Mouse (Mus musculus) cerebellum, postnatal 36 days (tissue): ENCODE results near the gene Asic2.
"Not testable (repeated sequence)": the region's sequence is repeated elsewhere in the genome, so short reads cannot be mapped to it uniquely, and the experiment has no call there.

ENCODE experiments used
- DNase-seq, 2 experiments: peaks; one replicate each; pipeline ENCODE4 v3.0.0; 2021 to 2022; ENCODE audit warnings: mixed read lengths in 2 of 2

Gene Asic2

GRCm38 (mm10) chr11:81411251-81411650 lies 557.0 kb downstream of the Asic2 start:
- no peak for DNase-seq

- no peak for DNase-seq
Measured at GRCm38 (mm10) chr11:81405951-81406350, 562.3 kb downstream of the Asic2 start.

DNA sequence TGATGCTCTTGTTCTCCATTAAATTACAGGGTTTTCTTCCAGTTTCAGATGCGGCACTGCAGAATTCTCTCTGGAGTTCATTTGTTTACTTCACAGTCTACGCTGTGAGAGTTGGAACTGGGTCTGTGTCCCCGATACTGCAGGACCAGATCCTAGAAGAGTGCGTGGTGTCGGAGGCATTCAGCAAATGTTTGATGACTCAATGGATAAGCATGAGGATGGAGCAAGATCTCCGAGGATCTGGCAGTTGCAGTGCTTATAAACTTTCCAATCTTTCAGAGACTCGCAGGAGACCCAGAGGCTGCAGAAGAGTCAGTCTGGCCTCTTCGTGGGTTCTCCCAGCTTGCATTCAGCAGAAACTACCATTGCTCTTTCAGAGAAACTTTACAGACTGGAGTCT lies 566.0 kb downstream of the Asic2 start:
- DNase-seq, result no peak

DNA sequence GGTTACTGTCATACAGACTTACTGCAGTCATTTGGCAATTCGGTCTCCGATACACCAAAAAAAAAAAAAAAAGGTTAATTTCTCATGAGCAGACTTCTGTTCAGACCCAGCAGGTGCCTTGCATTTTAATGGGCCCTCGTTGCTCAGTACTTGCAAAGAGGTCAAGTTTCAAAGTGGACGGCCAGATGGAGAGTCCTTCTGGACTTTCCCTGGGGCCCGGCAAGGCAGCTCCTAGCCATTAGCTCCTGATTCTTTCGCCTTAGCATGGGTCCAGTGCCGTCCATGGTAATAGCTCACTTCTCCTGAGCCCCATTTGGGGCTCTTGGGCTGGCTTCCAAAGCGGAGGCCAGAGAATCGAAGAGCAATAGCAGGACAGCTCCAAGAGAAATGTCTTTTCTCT lies 575.4 kb downstream of the Asic2 start:
- DNase-seq, result peak; percentile 25 to 28

DNA sequence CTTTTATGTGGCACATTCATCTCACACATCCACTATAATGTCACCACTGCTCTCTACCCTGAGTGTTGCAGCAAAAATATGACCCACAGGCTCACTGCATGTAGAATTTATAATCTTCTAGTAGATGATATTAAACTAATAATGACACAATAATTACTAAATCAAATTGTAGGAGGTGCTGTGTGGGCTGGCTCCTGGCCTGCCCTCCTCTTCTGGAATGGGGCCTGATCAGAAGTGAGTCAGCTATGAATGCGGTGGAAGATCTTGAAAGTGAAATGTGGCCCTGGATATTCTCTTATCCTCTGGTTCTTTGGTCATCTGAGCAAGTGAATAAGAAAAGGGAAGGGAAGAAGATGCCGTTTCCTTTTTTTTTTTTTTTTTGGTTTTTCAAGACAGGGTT lies 582.1 kb downstream of the Asic2 start:
- DNase-seq, result no peak

GRCm38 (mm10) chr11:81385547-81385946 lies 582.7 kb downstream of the Asic2 start:
- DNase-seq, result no peak

- DNase-seq, result peak; percentile 50 to 71
Measured at GRCm38 (mm10) chr11:81374841-81375240, 593.4 kb downstream of the Asic2 start.

GRCm38 (mm10) chr11:81374003-81374710 lies 594.1 kb downstream of the Asic2 start:
- DNase-seq, result no peak

GRCm38 (mm10) chr11:81371545-81371944 lies 596.7 kb downstream of the Asic2 start:
- DNase-seq, result no peak

DNA sequence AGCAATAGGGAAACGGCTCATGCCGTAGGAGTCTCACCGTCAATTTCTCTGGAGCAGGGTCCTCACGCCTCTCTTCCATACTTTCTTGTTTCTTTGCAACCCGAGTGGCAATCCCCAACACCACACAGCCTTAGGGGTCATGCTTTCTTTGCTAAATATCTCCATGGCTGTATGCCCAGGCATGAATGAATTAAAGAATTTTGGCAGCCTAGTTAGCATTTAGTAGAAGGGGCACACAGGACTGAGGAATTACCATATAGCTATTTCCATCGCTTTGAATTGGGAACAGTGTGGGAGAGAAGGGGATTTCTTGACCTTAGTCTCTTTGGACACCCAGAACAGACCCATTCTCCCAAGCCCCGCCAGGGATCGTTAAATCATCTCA lies 597.8 kb downstream of the Asic2 start:
- no peak for DNase-seq

DNA sequence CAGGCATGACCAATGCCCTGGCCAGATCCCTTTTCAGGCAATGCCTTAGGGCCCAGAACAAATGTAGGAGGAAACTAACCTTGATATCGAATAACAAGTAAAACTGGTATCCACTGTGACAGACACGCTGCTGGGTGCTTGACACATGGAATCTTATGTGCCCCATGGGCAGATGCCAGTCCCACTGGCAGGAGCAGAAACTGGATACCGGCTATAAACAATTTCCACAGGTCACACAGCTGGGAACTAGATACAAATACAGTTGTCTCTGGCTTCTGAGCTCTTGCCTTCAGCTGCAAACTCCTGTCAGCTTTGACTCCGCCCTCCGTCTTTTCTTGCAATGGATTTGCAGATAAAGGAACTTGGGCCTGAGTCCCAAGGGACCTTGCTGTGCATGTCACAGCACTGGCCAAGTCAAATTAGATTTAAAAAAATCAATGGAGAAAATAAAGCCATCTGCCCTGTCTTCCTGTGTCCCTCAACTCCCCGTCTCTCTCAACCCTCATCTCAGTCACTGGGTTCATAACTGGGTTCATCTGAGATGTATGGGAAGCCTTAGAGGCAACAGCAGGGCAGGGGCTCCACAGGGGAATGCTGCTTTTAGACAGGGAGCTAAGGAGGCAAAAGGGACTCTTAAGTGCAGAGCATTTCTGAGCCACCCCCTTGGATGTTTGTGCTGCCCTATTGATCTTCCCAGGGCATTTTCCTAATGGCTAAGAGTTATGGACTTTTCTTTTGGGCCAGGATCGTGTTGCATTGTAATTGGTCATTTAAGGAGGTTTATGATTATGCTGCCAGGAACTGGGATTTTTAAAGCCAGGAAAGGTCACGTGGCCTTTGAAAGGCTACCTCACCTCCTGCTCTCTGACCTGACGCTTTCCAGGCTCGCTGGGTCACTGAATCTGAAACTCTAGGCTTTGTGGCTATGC lies 598.5 kb downstream of the Asic2 start:
- DNase-seq, result no peak

- no peak for DNase-seq
Measured at GRCm38 (mm10) chr11:81364442-81364841, 603.8 kb downstream of the Asic2 start.

DNA sequence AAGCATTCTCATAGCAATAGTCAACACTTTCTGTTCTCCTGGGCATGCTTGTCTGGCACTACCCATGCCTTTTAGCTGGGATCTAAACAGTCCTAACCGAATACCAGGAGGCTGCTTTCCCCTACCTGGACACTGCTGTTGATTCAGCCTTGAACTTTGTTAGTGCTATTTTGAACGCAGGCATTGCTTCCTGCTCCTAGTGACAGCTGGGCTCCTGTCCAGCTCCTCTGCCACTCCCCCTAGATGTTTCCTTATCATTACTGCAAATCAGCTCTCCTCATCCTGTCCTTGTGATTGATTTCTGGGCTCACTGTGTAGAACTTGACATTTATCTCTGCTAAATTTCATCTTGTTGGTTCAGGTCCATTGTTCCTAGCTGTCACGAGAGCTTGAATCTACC lies 605.8 kb downstream of the Asic2 start:
- DNase-seq, result no peak

DNA sequence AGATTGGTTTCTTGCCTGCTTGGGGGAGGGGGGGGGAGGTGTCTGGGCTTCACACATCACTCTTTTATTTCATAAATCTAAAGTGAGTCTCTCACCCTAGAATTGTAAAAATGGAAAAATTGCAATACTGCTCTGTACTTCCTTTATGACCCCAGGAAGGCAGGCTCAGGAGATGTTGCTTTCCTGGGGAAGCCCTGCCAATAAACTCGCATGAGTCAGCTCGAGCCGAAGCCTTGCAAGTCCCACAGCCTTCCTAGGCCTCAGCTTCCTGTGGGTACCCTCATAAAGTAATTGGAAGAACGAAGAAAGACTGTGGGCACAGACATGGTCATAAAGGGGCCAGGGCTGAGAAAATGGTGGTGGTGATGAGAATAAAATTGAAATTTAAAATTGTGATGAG lies 607.2 kb downstream of the Asic2 start:
- no peak for DNase-seq

DNA sequence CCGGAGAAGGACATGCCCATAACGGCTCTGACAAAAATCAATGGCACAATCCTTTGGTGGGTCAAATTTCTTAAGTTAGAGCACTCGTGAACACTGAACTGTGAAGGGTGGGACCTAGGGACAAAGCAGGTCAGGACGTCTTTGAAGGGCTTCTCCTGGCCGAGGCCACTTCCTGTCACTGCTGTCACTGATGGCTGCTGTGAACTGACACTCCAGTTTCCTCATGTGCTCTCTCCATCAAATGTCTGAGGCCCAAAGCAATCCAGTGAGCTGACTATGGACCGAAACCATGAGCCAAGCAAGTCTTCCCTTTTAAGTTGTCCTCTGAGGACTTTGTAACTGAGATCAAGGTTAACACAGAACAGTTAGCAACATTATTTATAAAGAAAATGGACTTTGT lies 617.8 kb downstream of the Asic2 start:
- not testable (repeated sequence) for DNase-seq

GRCm38 (mm10) chr11:81331977-81332376 lies 636.3 kb downstream of the Asic2 start:
- no peak for DNase-seq

DNA sequence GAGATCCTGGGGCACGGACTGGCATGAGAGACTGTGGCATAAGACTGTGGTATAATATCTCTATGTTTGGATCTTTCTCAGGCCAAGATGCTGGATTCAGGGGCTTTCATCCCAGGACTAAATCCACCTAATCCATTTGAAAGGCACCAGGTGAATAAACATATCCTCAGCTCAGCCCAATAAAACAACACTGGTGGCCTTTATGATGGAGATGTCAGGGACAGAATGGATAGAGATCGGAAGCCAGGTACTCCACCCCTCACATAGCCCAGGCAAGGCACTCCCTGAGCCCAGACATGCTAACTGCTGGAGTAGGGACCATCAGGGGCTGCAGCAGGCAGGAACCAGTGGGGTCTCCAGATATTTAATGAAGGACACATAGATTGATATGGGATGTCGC lies 637.3 kb downstream of the Asic2 start:
- no peak for DNase-seq

DNA sequence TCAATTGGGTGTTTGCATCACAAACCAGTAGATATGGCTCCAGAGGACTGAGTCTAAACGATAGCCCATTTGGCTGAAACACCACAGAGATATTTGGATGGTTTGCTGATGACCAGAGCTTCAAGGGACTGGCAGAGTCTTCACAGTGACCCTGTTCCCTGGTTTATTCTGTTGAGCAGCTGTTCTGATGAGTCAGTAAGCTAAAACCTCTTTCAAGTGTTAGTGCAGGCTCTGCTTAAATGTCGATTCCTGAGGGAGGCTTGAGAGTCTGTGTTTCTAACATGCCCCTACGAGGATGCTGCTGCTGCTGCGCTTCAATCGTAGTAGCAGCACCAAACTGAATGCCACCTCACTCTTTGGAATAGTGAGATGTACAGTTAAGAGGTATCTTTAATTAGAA lies 640.2 kb downstream of the Asic2 start:
- DNase-seq, result no peak

DNA sequence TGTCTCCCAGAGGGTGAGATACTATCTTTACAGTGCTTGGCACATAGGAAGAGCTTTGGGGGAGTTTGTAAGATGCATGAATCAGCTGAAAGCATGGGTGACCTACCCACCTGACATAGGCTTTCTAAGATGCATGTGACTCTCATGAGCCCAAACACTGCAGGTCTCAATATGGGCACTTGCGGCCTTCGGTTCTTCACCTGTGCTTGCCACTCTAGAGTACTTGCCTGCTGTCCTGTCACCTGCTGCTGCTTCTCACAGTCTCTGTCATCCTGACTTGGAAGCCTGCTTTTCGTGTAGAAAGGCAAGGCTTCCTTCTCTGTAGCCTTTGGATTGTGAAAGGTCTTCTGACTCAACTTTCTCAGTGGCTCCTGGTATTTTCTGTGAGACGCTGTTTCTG lies 645.1 kb downstream of the Asic2 start:
- no peak for DNase-seq

DNA sequence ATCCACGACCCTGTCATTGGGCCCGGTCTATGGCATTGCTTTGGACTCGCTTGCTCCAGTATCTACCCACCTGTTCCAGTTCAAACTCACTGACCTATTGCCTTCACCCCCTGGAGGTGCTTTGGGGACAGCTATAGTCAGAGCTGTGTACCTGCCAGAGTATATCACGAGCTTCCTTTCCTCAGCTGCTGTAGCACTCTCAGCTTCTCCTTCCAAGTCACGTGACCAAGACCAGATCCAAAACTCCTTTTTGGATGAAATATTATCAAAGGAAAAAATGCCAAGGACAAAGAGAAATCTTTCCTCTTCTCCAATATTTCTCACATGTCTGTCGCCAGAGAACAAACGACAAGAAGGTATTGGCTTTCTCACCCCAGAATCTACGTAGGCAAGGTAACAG lies 645.8 kb downstream of the Asic2 start:
- DNase-seq, result no peak

DNA sequence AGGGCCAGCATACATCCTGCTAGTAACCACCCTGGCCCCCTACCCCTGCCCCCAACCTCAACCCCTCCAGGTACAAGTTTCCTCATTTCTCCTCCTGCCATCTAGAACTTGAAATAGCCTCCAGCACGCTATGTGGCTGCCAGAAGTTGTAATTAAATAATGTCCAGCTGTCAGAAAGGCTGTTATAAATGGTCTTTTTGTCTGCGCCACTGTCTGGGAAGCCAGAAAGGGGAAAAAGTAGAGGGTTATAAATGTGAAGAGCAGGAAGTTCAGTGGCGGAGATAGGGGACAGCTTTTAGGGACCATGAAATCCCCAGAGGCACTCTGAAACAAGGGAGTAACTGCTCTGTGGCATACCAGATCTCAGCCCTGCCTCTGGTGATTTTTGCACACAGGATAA lies 678.2 kb downstream of the Asic2 start:
- no peak for DNase-seq

- no peak for DNase-seq
Measured at GRCm38 (mm10) chr11:81283185-81283584, 685.1 kb downstream of the Asic2 start.

- DNase-seq, result no peak
Measured at GRCm38 (mm10) chr11:81280070-81280469, 688.2 kb downstream of the Asic2 start.

GRCm38 (mm10) chr11:81277406-81277805 lies 690.9 kb downstream of the Asic2 start:
- no peak for DNase-seq
